Comparison of ENCODE assay signal across 22 mouse cellular contexts in the genomic region with DNA sequence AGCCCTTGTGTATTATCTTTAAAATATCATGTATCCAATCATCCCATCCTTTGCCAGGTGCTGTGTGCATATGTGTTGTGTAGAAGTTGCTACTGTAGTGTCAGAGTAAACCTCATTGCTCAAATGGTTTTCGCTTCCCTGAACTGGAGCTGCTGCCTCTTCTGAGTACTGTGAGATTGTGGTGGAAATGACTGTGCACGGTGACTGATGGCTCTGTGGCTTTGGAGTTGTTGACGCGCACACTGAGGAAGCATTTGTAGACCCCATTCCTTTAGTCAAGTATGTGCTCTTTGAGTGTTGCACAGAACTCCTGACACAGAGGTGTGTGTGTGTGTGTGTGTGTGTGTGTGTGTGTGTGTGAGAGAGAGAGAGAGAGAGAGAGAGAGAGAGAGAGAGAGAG.
DNase-seq lines count a peak whose midpoint lies in the region; ATAC-seq and TF ChIP-seq lines count a peak whose summit lies in the region.
"Had no signal": no experiment of that assay in that cellular context is flagged by ENCODE, and none has a peak within 500 bp of the region (broad histone marks: within the 10 kb centered on the region; RNA-seq: fewer than 3 reads in every experiment).

No protein-coding gene starts in this region.

- no peak for TF ChIP-seq EP300 in heart, postnatal 0 days (IDR thresholded peaks at IDR 0.05; ENCODE audit: low read depth)
- TF ChIP-seq EP300 in heart, adult 2 months (IDR thresholded peaks at IDR 0.05; ENCODE audit: insufficient read depth, low read depth, low read length), result no peak

- no peak for DNase-seq in heart, postnatal 0 days (ENCODE audit: low spot score)
- no peak for DNase-seq in heart, adult 2 months
- DNase-seq in 416B (ENCODE audit: low read depth), result peak; percentile 66
- DNase-seq: adrenal gland, adult 8-10 months; adrenal gland, postnatal 36 days; B cell, adult 2 months; cerebellum, adult 2 months; cerebellum, postnatal 10 days; gastrocnemius, adult 2 months; gastrocnemius, postnatal 25 days; heart, adult 11 months; heart, postnatal 36 days; kidney, adult 11 months had no signal

- intact Hi-C loops in heart, adult 2 months (cut with DNase I), result loop anchor here (5.0 kb wide), 2 partner anchors 74 to 164 kb away; a partner anchor contains a TSS

- no peaks in the 10 kb centered on the region for H3K36me3 ChIP-seq in heart, postnatal 0 days (replicated peaks; ENCODE audit: control insufficient read depth, insufficient read depth, low read length)
- H3K36me3 ChIP-seq in heart, adult 2 months (ENCODE audit: control insufficient read depth, insufficient read depth, low read length), result no peaks in the 10 kb centered on the region
- H3K36me3 ChIP-seq in forebrain, embryonic 12.5 days (replicated peaks), result no peaks in the 10 kb centered on the region
- H3K36me3 ChIP-seq: embryonic facial prominence, embryonic 12.5 days; G1E; hindbrain, embryonic 12.5 days had no signal

- H3K79me2 ChIP-seq in heart, adult 2 months (replicated peaks; ENCODE audit: control insufficient read depth, insufficient read depth, low read length), result no peaks in the 10 kb centered on the region

- H3K27ac ChIP-seq in heart, postnatal 0 days (ENCODE audit: low read depth), result peak overlapping the region; percentile 61; the same call in 1 of the 2 replicates
- H3K27ac ChIP-seq in heart, adult 2 months, result no peak overlapping the region
- H3K27ac ChIP-seq in forebrain, embryonic 12.5 days, result no peak overlapping the region
- H3K27ac ChIP-seq: embryonic facial prominence, embryonic 12.5 days; hindbrain, embryonic 12.5 days had no signal

- H3K4me2 ChIP-seq in heart, postnatal 0 days (ENCODE audit: low read depth, low read length), result no peak overlapping the region
- no peak overlapping the region for H3K4me2 ChIP-seq in forebrain, embryonic 12.5 days
- H3K4me2 ChIP-seq: embryonic facial prominence, embryonic 12.5 days; hindbrain, embryonic 12.5 days had no signal

- no peaks in the 10 kb centered on the region for H3K27me3 ChIP-seq in heart, postnatal 0 days (ENCODE audit: control insufficient read depth, insufficient read depth, low read length)
- H3K27me3 ChIP-seq in heart, adult 2 months (ENCODE audit: control insufficient read depth, insufficient read depth, low read length), result no peaks in the 10 kb centered on the region
- H3K27me3 ChIP-seq in forebrain, embryonic 12.5 days, result no peaks in the 10 kb centered on the region
- H3K27me3 ChIP-seq: embryonic facial prominence, embryonic 12.5 days; hindbrain, embryonic 12.5 days had no signal

- TF ChIP-seq POLR2A in heart, adult 2 months (IDR thresholded peaks at IDR 0.05; ENCODE audit: insufficient read depth, low read depth, low read length), result no peak

- 72% methylated on average over 4 of the region's 4 CpGs for WGBS in heart, postnatal 0 days
- WGBS in heart, adult 2 months, result 82% methylated on average over 4 of the region's 4 CpGs
- WGBS in forebrain, embryonic 12.5 days, result 98% methylated on average over 4 of the region's 4 CpGs

- ATAC-seq in heart, postnatal 0 days (ENCODE audit: insufficient read depth, low read depth), result no peak
- peak; percentile 58; the same call in 1 of the 2 replicates for ATAC-seq in common myeloid progenitor, adult 5-6 weeks (replicated peaks; ENCODE audit: low read depth, poor library complexity, severe bottlenecking)
- 0 out of 2 replicates have a peak, but pooled peaks have one; percentile 26 for ATAC-seq in megakaryocyte progenitor cell, adult 5-6 weeks (replicated peaks; ENCODE audit: poor library complexity)
- no peak for ATAC-seq in forebrain, embryonic 12.5 days (ENCODE audit: low FRiP score)
- ATAC-seq: CD4-positive, CD25-positive, alpha-beta regulatory T cell, adult 4 months; forebrain, embryonic 14.5 days; hindbrain, embryonic 16.5 days had no signal

- H3K9me3 ChIP-seq in heart, postnatal 0 days (replicated peaks; ENCODE audit: control insufficient read depth, low read length), result no peaks in the 10 kb centered on the region
- H3K9me3 ChIP-seq in forebrain, embryonic 12.5 days, result no peaks in the 10 kb centered on the region
- H3K9me3 ChIP-seq: embryonic facial prominence, embryonic 12.5 days; G1E; hindbrain, embryonic 12.5 days had no signal

- H3K4me3 ChIP-seq in heart, postnatal 0 days (ENCODE audit: low read depth, low read length), result no peak overlapping the region
- no peak overlapping the region for H3K4me3 ChIP-seq in heart, adult 2 months
- H3K4me3 ChIP-seq in forebrain, embryonic 12.5 days (replicated peaks), result no peak overlapping the region
- H3K4me3 ChIP-seq: embryonic facial prominence, embryonic 12.5 days; gastrocnemius, adult 2 months; hindbrain, embryonic 12.5 days had no signal

- no peaks in the 10 kb centered on the region; the same call in 1 of the 2 replicates for H3K4me1 ChIP-seq in heart, postnatal 0 days (ENCODE audit: control insufficient read depth, insufficient read depth)
- peaks cover 4% of the 10 kb centered on the region for H3K4me1 ChIP-seq in heart, adult 2 months (ENCODE audit: control insufficient read depth, insufficient read depth, low read length)
- no peaks in the 10 kb centered on the region for H3K4me1 ChIP-seq in forebrain, embryonic 12.5 days
- H3K4me1 ChIP-seq: embryonic facial prominence, embryonic 12.5 days; hindbrain, embryonic 12.5 days had no signal

- H3K9ac ChIP-seq in heart, postnatal 0 days (replicated peaks; ENCODE audit: low read depth, low read length), result no peak overlapping the region
- no peak overlapping the region for H3K9ac ChIP-seq in heart, adult 2 months (ENCODE audit: low read depth, low read length)
- H3K9ac ChIP-seq in forebrain, embryonic 12.5 days, result no peak overlapping the region
- H3K9ac ChIP-seq: embryonic facial prominence, embryonic 12.5 days; hindbrain, embryonic 12.5 days had no signal

- TF ChIP-seq CTCF in heart, postnatal 0 days (IDR thresholded peaks at IDR 0.05; ENCODE audit: low read depth), result no peak
- TF ChIP-seq CTCF in heart, adult 2 months (IDR thresholded peaks at IDR 0.05), result no peak

Comparison
In these comparisons a context has a peak if more than half of its experiments do, and no peak if none do; other contexts are left out.
1. ATAC-seq: peak in common myeloid progenitor, adult 5-6 weeks (single experiment) and megakaryocyte progenitor cell, adult 5-6 weeks (single experiment); none in heart, postnatal 0 days (single experiment) and forebrain, embryonic 12.5 days (single experiment).